Mouse (Mus musculus): ENCODE results near the gene Arhgap27.

The Arhgap27 gene

GRCm38 (mm10) chr11:103356032-103356571, 7.4 kb downstream of the Arhgap27 start:
- DNase-seq (ENCODE audit: low read depth, low spot score) = no peak

GRCm38 (mm10) chr11:103355251-103355650, 8.2 kb downstream of the Arhgap27 start:
- DNase-seq (ENCODE audit: low read depth, low spot score) = no peak

- no peak for DNase-seq (ENCODE audit: low read depth, low spot score)
Observed at GRCm38 (mm10) chr11:103354033-103354432, 9.5 kb downstream of the Arhgap27 start.

GRCm38 (mm10) chr11:103352239-103352814, 11.2 kb downstream of the Arhgap27 start:
- DNase-seq (ENCODE audit: low read depth, low spot score) = no peak

GRCm38 (mm10) chr11:103350711-103351315, 12.7 kb downstream of the Arhgap27 start:
- DNase-seq (ENCODE audit: low read depth, low spot score) = no peak

GRCm38 (mm10) chr11:103349699-103350098, 13.8 kb downstream of the Arhgap27 start:
- no peak for DNase-seq (ENCODE audit: low read depth, low spot score)

- no peak for DNase-seq (ENCODE audit: low read depth, low spot score)
Observed at GRCm38 (mm10) chr11:103346657-103347056, 16.8 kb downstream of the Arhgap27 start.

- DNase-seq (ENCODE audit: low read depth, low spot score) = no peak
Observed at GRCm38 (mm10) chr11:103346236-103346635, 17.3 kb downstream of the Arhgap27 start.

- no peak for DNase-seq (ENCODE audit: low read depth, low spot score)
Observed at GRCm38 (mm10) chr11:103345408-103346091, 17.9 kb downstream of the Arhgap27 start.

- no peak for DNase-seq (ENCODE audit: low read depth, low spot score)
Observed at GRCm38 (mm10) chr11:103344494-103345332, 18.8 kb downstream of the Arhgap27 start.

GRCm38 (mm10) chr11:103343881-103344280, 19.6 kb downstream of the Arhgap27 start:
- DNase-seq (ENCODE audit: low read depth, low spot score) = no peak

- DNase-seq (ENCODE audit: low read depth, low spot score) = no peak
Observed at GRCm38 (mm10) chr11:103343063-103343462, 20.4 kb downstream of the Arhgap27 start.

GRCm38 (mm10) chr11:103340677-103341076, 22.8 kb downstream of the Arhgap27 start:
- DNase-seq (ENCODE audit: low read depth, low spot score) = no peak

- DNase-seq (ENCODE audit: low read depth, low spot score) = no peak
Observed at GRCm38 (mm10) chr11:103340130-103340529, 23.4 kb downstream of the Arhgap27 start.

GRCm38 (mm10) chr11:103339414-103340119, 23.9 kb downstream of the Arhgap27 start:
- no peak for DNase-seq (ENCODE audit: low read depth, low spot score)

GRCm38 (mm10) chr11:103338671-103339070, 24.8 kb downstream of the Arhgap27 start:
- no peak for DNase-seq (ENCODE audit: low read depth, low spot score)

- no peak for DNase-seq (ENCODE audit: low read depth, low spot score)
Observed at GRCm38 (mm10) chr11:103338119-103338518, 25.4 kb downstream of the Arhgap27 start.

- no peak for DNase-seq (ENCODE audit: low read depth, low spot score)
Observed at GRCm38 (mm10) chr11:103337180-103337579, 26.3 kb downstream of the Arhgap27 start.

GRCm38 (mm10) chr11:103335561-103335960, 27.9 kb downstream of the Arhgap27 start:
- no peak for DNase-seq (ENCODE audit: low read depth, low spot score)

GRCm38 (mm10) chr11:103334925-103335324, 28.6 kb downstream of the Arhgap27 start:
- no peak for DNase-seq (ENCODE audit: low read depth, low spot score)
